Mouse (Mus musculus) T-cell, adult 2 months (primary cell): ENCODE measurements around the gene Brd4.
A peak's percentile ranks its signal among the peaks of the same experiment; 100 is the strongest.
"Not testable (repeated sequence)": the region's sequence is repeated elsewhere in the genome, so short reads cannot be mapped to it uniquely, and the experiment has no call there.

Experiments used
- DNase-seq: peaks from one replicate; pipeline ENCODE4 v3.0.0; 2022; ENCODE audit warnings: low spot score

Brd4 gene

GRCm38 (mm10) chr17:32229256-32229655, 55.3 kb downstream of the Brd4 start:
- no peak for DNase-seq

GRCm38 (mm10) chr17:32220873-32221272, 63.6 kb downstream of the Brd4 start:
- DNase-seq = no peak

GRCm38 (mm10) chr17:32215587-32215986, 68.9 kb downstream of the Brd4 start:
- DNase-seq = not testable (repeated sequence)

GRCm38 (mm10) chr17:32211554-32211953, 73.0 kb downstream of the Brd4 start:
- DNase-seq = not testable (repeated sequence)

GRCm38 (mm10) chr17:32209752-32210151, 74.8 kb downstream of the Brd4 start:
- peak; percentile 18 for DNase-seq

GRCm38 (mm10) chr17:32209144-32209543, 75.4 kb downstream of the Brd4 start:
- DNase-seq = no peak

GRCm38 (mm10) chr17:32207586-32208245, 76.8 kb downstream of the Brd4 start:
- no peak for DNase-seq

- DNase-seq = no peak
These were observed 79.2 kb downstream of the Brd4 start for GRCm38 (mm10) chr17:32205345-32205744.

GRCm38 (mm10) chr17:32202972-32203371, 81.5 kb downstream of the Brd4 start:
- DNase-seq = no peak

GRCm38 (mm10) chr17:32201086-32201485, 83.4 kb downstream of the Brd4 start:
- DNase-seq = peak; percentile 40

GRCm38 (mm10) chr17:32199796-32200195, 84.7 kb downstream of the Brd4 start:
- no peak for DNase-seq

- no peak for DNase-seq
These were observed 87.4 kb downstream of the Brd4 start for GRCm38 (mm10) chr17:32197156-32197555.

GRCm38 (mm10) chr17:32195725-32196124, 88.8 kb downstream of the Brd4 start:
- no peak for DNase-seq

- no peak for DNase-seq
These were observed 91.5 kb downstream of the Brd4 start for GRCm38 (mm10) chr17:32193010-32193409.

- no peak for DNase-seq
These were observed 94.7 kb downstream of the Brd4 start for GRCm38 (mm10) chr17:32189850-32190249.

GRCm38 (mm10) chr17:32188863-32189636, 95.5 kb downstream of the Brd4 start, which contains the start of gene Ephx3:
Gene Ephx3 (minus strand): TSS chr17:32189549.
- no peak for DNase-seq

- no peak for DNase-seq
These were observed 101.5 kb downstream of the Brd4 start for GRCm38 (mm10) chr17:32183017-32183416.

- DNase-seq = no peak
These were observed 104.7 kb downstream of the Brd4 start for GRCm38 (mm10) chr17:32179621-32180491.

- DNase-seq = no peak
These were observed 107.6 kb downstream of the Brd4 start for GRCm38 (mm10) chr17:32176919-32177318.

GRCm38 (mm10) chr17:32173166-32173565, 111.4 kb downstream of the Brd4 start:
- DNase-seq = no peak

- no peak for DNase-seq
These were observed 112.0 kb downstream of the Brd4 start for GRCm38 (mm10) chr17:32172485-32172884.

- no peak for DNase-seq
These were observed 114.8 kb downstream of the Brd4 start for GRCm38 (mm10) chr17:32169518-32170225.
